Mouse (Mus musculus) gastrocnemius, adult 8-10 months (tissue): Measurements from ENCODE around the gene Macrod1. TPM values are rescaled to one million over a fixed set of nuclear protein-coding genes. Genes with fewer than 3 reads are reported as not detected.

ENCODE experiments used
- DNase-seq, 2 experiments: peaks; one replicate each; pipeline ENCODE4 v3.0.0; 2022; ENCODE audit warnings: low spot score in 2 of 2
- total RNA-seq, 4 experiments: library from RNA; stranded (reverse); gene quantifications; 2 replicates each; pipeline ENCODE4 v1.2.4; 2022

Macrod1 gene
- total RNA-seq, 4 experiments from 2014 or later, result 279 to 336 (median 292) TPM

GRCm38 (mm10) chr19:7111710-7112109 lies 55.1 kb downstream of the Macrod1 start:
- no peak for DNase-seq

- DNase-seq, result no peak
These were observed 56.0 kb downstream of the Macrod1 start for GRCm38 (mm10) chr19:7112628-7113027.

- DNase-seq, result no peak
These were observed 57.0 kb downstream of the Macrod1 start for GRCm38 (mm10) chr19:7113574-7113973.

GRCm38 (mm10) chr19:7116038-7116731 lies 59.6 kb downstream of the Macrod1 start:
- no peak for DNase-seq

GRCm38 (mm10) chr19:7117141-7117540 lies 60.5 kb downstream of the Macrod1 start:
- no peak for DNase-seq

- DNase-seq, result no peak
These were observed 61.2 kb downstream of the Macrod1 start for GRCm38 (mm10) chr19:7117653-7118307.

GRCm38 (mm10) chr19:7121252-7121651 lies 64.6 kb downstream of the Macrod1 start:
- peak; percentile 56 to 70 for DNase-seq

GRCm38 (mm10) chr19:7122277-7122676 lies 65.7 kb downstream of the Macrod1 start:
- no peak for DNase-seq

GRCm38 (mm10) chr19:7122698-7123306 lies 66.2 kb downstream of the Macrod1 start:
- no peak for DNase-seq

- no peak for DNase-seq
These were observed 69.0 kb downstream of the Macrod1 start for GRCm38 (mm10) chr19:7125526-7126156.

- no peak for DNase-seq
These were observed 69.6 kb downstream of the Macrod1 start for GRCm38 (mm10) chr19:7126209-7126608.

- DNase-seq, result no peak
These were observed 70.3 kb downstream of the Macrod1 start for GRCm38 (mm10) chr19:7126933-7127332.

GRCm38 (mm10) chr19:7128551-7129475 lies 72.2 kb downstream of the Macrod1 start:
- DNase-seq, result no peak

GRCm38 (mm10) chr19:7130317-7130716 lies 73.7 kb downstream of the Macrod1 start:
- DNase-seq, result no peak

GRCm38 (mm10) chr19:7133436-7133835 lies 76.8 kb downstream of the Macrod1 start:
- no peak for DNase-seq

- peak; percentile 48 to 75 for DNase-seq
These were observed 78.1 kb downstream of the Macrod1 start for GRCm38 (mm10) chr19:7134631-7135091.

GRCm38 (mm10) chr19:7135525-7135924 lies 78.9 kb downstream of the Macrod1 start:
- peak in 1 of 2 experiments; percentile 51 for DNase-seq

GRCm38 (mm10) chr19:7136016-7136415 lies 79.4 kb downstream of the Macrod1 start:
- DNase-seq, result peak in 1 of 2 experiments; percentile 43

- no peak for DNase-seq
These were observed 80.3 kb downstream of the Macrod1 start for GRCm38 (mm10) chr19:7136714-7137498.

- DNase-seq, result no peak
These were observed 81.7 kb downstream of the Macrod1 start for GRCm38 (mm10) chr19:7138327-7138726.
